Mouse (Mus musculus): Measurements from ENCODE around the gene Fundc2. TPM values are rescaled to one million over a fixed set of nuclear protein-coding genes. Genes with fewer than 3 reads are reported as not detected.

The Fundc2 gene
- polyA plus RNA-seq (2014; fragmentation: Illumina TruSeq; extraction: RNeasy Lipid Tissue Mini Kit (QIAGEN cat#74804)) = 228 TPM

GRCm38 (mm10) chrX:75382195-75382771, at the start of gene Fundc2, which contains the start of gene F8:
Fundc2 (plus strand) TSS chrX:75382399.
F8 (minus strand) TSS chrX:75382615.

GRCm38 (mm10) chrX:75415936-75416785, 34.0 kb downstream of the Fundc2 start, which contains the start of the genes Cmc4, Mtcp1 and Brcc3:
Cmc4 (minus strand) TSS chrX:75416584.
Mtcp1 (minus strand) TSS chrX:75416588.
Brcc3 (plus strand) TSS chrX:75416628.

Other genes with a start within 250 kb of the Fundc2 start
- gene Smim9, start 218.6 kb upstream of the Fundc2 start, polyA plus RNA-seq (2014; fragmentation: Illumina TruSeq; extraction: RNeasy Lipid Tissue Mini Kit (QIAGEN cat#74804)) = not detected
- gene F8, start 216 bp downstream of the Fundc2 start, polyA plus RNA-seq (2014; fragmentation: Illumina TruSeq; extraction: RNeasy Lipid Tissue Mini Kit (QIAGEN cat#74804)) = 22.6 TPM
- 44.1 TPM for gene Cmc4, start 34.2 kb downstream of the Fundc2 start, polyA plus RNA-seq (2014; fragmentation: Illumina TruSeq; extraction: RNeasy Lipid Tissue Mini Kit (QIAGEN cat#74804))
- 18.4 TPM for gene Mtcp1, start 34.2 kb downstream of the Fundc2 start, polyA plus RNA-seq (2014; fragmentation: Illumina TruSeq; extraction: RNeasy Lipid Tissue Mini Kit (QIAGEN cat#74804))
- gene Brcc3, start 34.2 kb downstream of the Fundc2 start, polyA plus RNA-seq (2014; fragmentation: Illumina TruSeq; extraction: RNeasy Lipid Tissue Mini Kit (QIAGEN cat#74804)) = 102 TPM
- gene Vbp1, start 131.9 kb downstream of the Fundc2 start, polyA plus RNA-seq (2014; fragmentation: Illumina TruSeq; extraction: RNeasy Lipid Tissue Mini Kit (QIAGEN cat#74804)) = 351 TPM
- 12.8 TPM for gene Rab39b, start 195.8 kb downstream of the Fundc2 start, polyA plus RNA-seq (2014; fragmentation: Illumina TruSeq; extraction: RNeasy Lipid Tissue Mini Kit (QIAGEN cat#74804))

Data from ovary, adult 10 weeks (tissue).